ENCODE assay signal across 8 mouse cellular contexts in genomic region chr19:42779531-42780155, GRCm38 (mm10). TPM values are rescaled to one million over a fixed set of nuclear protein-coding genes. Genes with fewer than 3 reads are reported as not detected.
DNase-seq lines count a peak whose midpoint lies in the region; ATAC-seq lines count a peak whose summit lies in the region.

Hps1 (minus strand) TSS chr19:42779978.

- peak; percentile 99 for ATAC-seq in hindbrain, embryonic 12.5 days (ENCODE audit: low FRiP score)

- H3K9ac ChIP-seq in hindbrain, embryonic 12.5 days, result peak within 1 kb of the TSS; percentile 64

- H3K4me1 ChIP-seq in hindbrain, embryonic 12.5 days, result peaks cover 10% of the 10 kb centered on the region; the same call in 1 of the 2 replicates

- WGBS in hindbrain, embryonic 12.5 days, result under 1% methylated on average over 43 of the region's 43 CpGs

- peak; percentile 97 for DNase-seq in Muller cell, postnatal 12 days (ENCODE audit: inconsistent ontology term)
- DNase-seq in cerebellum, adult 9-11 months, result peak; percentile 91
- peak; percentile 88 for DNase-seq in frontal cortex, postnatal 10 days (ENCODE audit: low spot score in 2 of 2)
- DNase-seq in layer of hippocampus, postnatal 14 days (ENCODE audit: low spot score in 2 of 2), result peak; percentile 91 to 95
- peak; percentile 83 for DNase-seq in lung, postnatal 14 days
- peak; percentile 57 for DNase-seq in retina, adult 2 months (ENCODE audit: low read depth, low spot score)
- DNase-seq in thymus, postnatal 36 days, result peak; percentile 91 to 93

- no peaks in the 10 kb centered on the region for H3K36me3 ChIP-seq in hindbrain, embryonic 12.5 days

- H3K4me2 ChIP-seq in hindbrain, embryonic 12.5 days (replicated peaks), result peak within 1 kb of the TSS; percentile 60

- H3K9me3 ChIP-seq in hindbrain, embryonic 12.5 days (replicated peaks), result no peaks in the 10 kb centered on the region

- peak within 1 kb of the TSS; percentile 85 for H3K27ac ChIP-seq in hindbrain, embryonic 12.5 days

- peaks cover 3% of the 10 kb centered on the region for H3K27me3 ChIP-seq in hindbrain, embryonic 12.5 days

- H3K4me3 ChIP-seq in hindbrain, embryonic 12.5 days, result peak within 1 kb of the TSS; percentile 61

RNA-seq across cellular contexts. Expression of gene Hps1, which starts in this region (rescaled TPM):
- 16.6 and 16.9 TPM in 2 replicates for polyA plus RNA-seq in hindbrain, embryonic 12.5 days (2016; fragmentation: Nextera tagmentation; extraction: Ambion mirVana)
- 1 to 10 TPM; 7.2 to 9.9 TPM for total RNA-seq in layer of hippocampus, postnatal 14 days (2021)

Comparison
In these comparisons a context has a peak if more than half of its experiments do, and no peak if none do; other contexts are left out.
1. Peak in every context shown above with its lines: DNase-seq, ATAC-seq, H3K4me3 ChIP-seq and H3K27ac ChIP-seq.